Mouse (Mus musculus) ES-E14 (cell line): ENCODE measurements around the gene St3gal2. TPM values are rescaled to one million over a fixed set of nuclear protein-coding genes. Genes with fewer than 3 reads are reported as not detected.

Experiments
- DNase-seq: peaks from one replicate; pipeline ENCODE4 v3.0.0-alpha.2; 2013; ENCODE audit warnings: low read depth, low spot score
- H3K27ac ChIP-seq: 2 replicates; pipeline ENCODE4 v1.5.1; 2012; ENCODE audit warnings: low read depth, mild to moderate bottlenecking, low read length, moderate library complexity, mixed read lengths; ENCODE audit not compliant: poor library complexity, insufficient read depth, severe bottlenecking
- H3K36me3 ChIP-seq: 2 replicates; pipeline ENCODE4 v1.6.1; 2012; ENCODE audit warnings: mild to moderate bottlenecking, low read length, moderate library complexity, mixed read lengths; ENCODE audit not compliant: control insufficient read depth, poor library complexity, insufficient read depth, severe bottlenecking
- H3K4me1 ChIP-seq, 2 experiments: fragments of 150-350 bp in 1 of 2; sonication (generic) in 1 of 2; 2 replicates each; pipeline ENCODE4 v1.6.1; 2012; ENCODE audit warnings: low read length in 2 of 2, mild to moderate bottlenecking in 1 of 2, mixed read lengths in 1 of 2; ENCODE audit not compliant: control insufficient read depth in 2 of 2, insufficient read depth in 2 of 2, poor library complexity in 1 of 2
- H3K4me3 ChIP-seq, 2 experiments: fragments of 150-350 bp in 1 of 2; sonication (generic) in 1 of 2; 2 replicates each; pipeline ENCODE4 v1.5.1; 2012; ENCODE audit warnings: low read length in 2 of 2, low read depth in 1 of 2, mild to moderate bottlenecking in 1 of 2, mixed read lengths in 1 of 2; ENCODE audit not compliant: insufficient read depth in 1 of 2, poor library complexity in 1 of 2, severe bottlenecking in 1 of 2
- H3K9ac ChIP-seq: 2 replicates; pipeline ENCODE4 v1.6.1; 2012; ENCODE audit warnings: low read depth, mild to moderate bottlenecking, low read length, mixed read lengths; ENCODE audit not compliant: poor library complexity, insufficient read depth, severe bottlenecking
- H3K9me3 ChIP-seq: fragments of 150-350 bp; sonication (generic); 2 replicates; pipeline ENCODE4 v1.6.1; 2012; ENCODE audit warnings: low read depth, mild to moderate bottlenecking, low read length; ENCODE audit not compliant: control insufficient read depth, insufficient read depth
- CHD2 ChIP-seq: IDR thresholded peaks from 2 replicates; pipeline ENCODE4 v1.6.1; 2014; ENCODE audit warnings: mild to moderate bottlenecking, low read depth, low read length, inconsistent platforms
- HCFC1 ChIP-seq: IDR thresholded peaks from 2 replicates; pipeline ENCODE4 v1.6.1; 2012; ENCODE audit warnings: low read length, inconsistent platforms, borderline replicate concordance; ENCODE audit not compliant: insufficient read depth
- MAFK ChIP-seq: IDR thresholded peaks from 2 replicates; pipeline ENCODE4 v1.6.1; 2014; ENCODE audit warnings: mild to moderate bottlenecking, low read depth, low read length, inconsistent platforms; ENCODE audit not compliant: insufficient read depth
- ZC3H11A ChIP-seq: IDR thresholded peaks from 2 replicates; pipeline ENCODE4 v1.6.1; 2012; ENCODE audit warnings: low read depth, mild to moderate bottlenecking, inconsistent platforms, low read length, borderline replicate concordance
- ZNF384 ChIP-seq: IDR thresholded peaks from 2 replicates; pipeline ENCODE4 v1.6.1; 2012; ENCODE audit warnings: low read depth, low read length, inconsistent platforms
- in situ Hi-C, 2 experiments: fragments of 600-800 bp; cut with MboI; formaldehyde crosslinking; loops; one replicate each; pipeline ENCODE4 v1.15.1; 2025; ENCODE audit warnings: low sequenced_read_pairs in 2 of 2, inconsistent platforms in 1 of 2; ENCODE audit not compliant: unreplicated experiment in 2 of 2
- total RNA-seq: library from RNA; depleted of rRNA; stranded (reverse); fragments of 300-350 nt; gene quantifications from 2 replicates; pipeline ENCODE4 v1.2.3, GENCODE M21; 2012

Gene St3gal2
- total RNA-seq, 1 experiment: 12.4 TPM

GRCm38 (mm10) chr8:110894851-110895250 lies 24.9 kb upstream of the St3gal2 start:
- Histone ChIP-seq H3K9me3 (no peaks in the 10 kb centered on the region), H3K27ac (no peak overlapping the region), H3K4me3 (peak overlapping the region; percentile 3 to 6; a peak in 2 of 4 replicates), H3K36me3 (no peaks in the 10 kb centered on the region), H3K9ac (peak overlapping the region; percentile 41; the same call in 1 of the 2 replicates), H3K4me1 (peaks cover 0 to 16% of the 10 kb centered on the region in 2 experiments; a peak in 1 of 4 replicates)
- no peak for DNase-seq
- TF ChIP-seq ZNF384 (no peak), ZC3H11A (no peak), HCFC1 (no peak), MAFK (no peak), CHD2 (no peak)
- in situ Hi-C loops: no loop called here

- H3K27ac ChIP-seq: no peak overlapping the region
- no peak for TF ChIP-seq ZNF384
- no peak for TF ChIP-seq CHD2
- no peak for TF ChIP-seq HCFC1
- no peak for TF ChIP-seq ZC3H11A
- TF ChIP-seq MAFK: no peak
- H3K36me3 ChIP-seq: no peaks in the 10 kb centered on the region
- no peak overlapping the region; the same call in 1 of the 2 replicates for H3K9ac ChIP-seq
- peak overlapping the region; percentile 3 to 6; a peak in 1 of 4 replicates for H3K4me3 ChIP-seq
- peaks cover 0 to 14% of the 10 kb centered on the region in 2 experiments; a peak in 1 of 4 replicates for H3K4me1 ChIP-seq
- in situ Hi-C loops: no loop called here
- DNase-seq: no peak
- H3K9me3 ChIP-seq: no peaks in the 10 kb centered on the region
Observed at GRCm38 (mm10) chr8:110895254-110895653, 24.5 kb upstream of the St3gal2 start.

- no peak for DNase-seq
- TF ChIP-seq HCFC1 (no peak), ZC3H11A (no peak), CHD2 (no peak), ZNF384 (no peak), MAFK (no peak)
- peak overlapping the region; percentile 35; the same call in 1 of the 2 replicates for H3K9ac ChIP-seq
- no peaks in the 10 kb centered on the region for H3K9me3 ChIP-seq
- H3K27ac ChIP-seq: no peak overlapping the region
- no peaks in the 10 kb centered on the region for H3K36me3 ChIP-seq
- in situ Hi-C loops: no loop called here
- peaks cover 0 to 12% of the 10 kb centered on the region in 2 experiments; a peak in 1 of 4 replicates for H3K4me1 ChIP-seq
- H3K4me3 ChIP-seq: no peak overlapping the region
Observed at GRCm38 (mm10) chr8:110895812-110896211, 23.9 kb upstream of the St3gal2 start.

- in situ Hi-C loops: no loop called here
- peak; percentile 88 for TF ChIP-seq ZNF384
- TF ChIP-seq ZC3H11A: no peak
- H3K36me3 ChIP-seq: no peaks in the 10 kb centered on the region
Observed at GRCm38 (mm10) chr8:110897495-110897894, 22.2 kb upstream of the St3gal2 start.

GRCm38 (mm10) chr8:110901056-110901455 lies 18.7 kb upstream of the St3gal2 start:
- Histone ChIP-seq H3K4me1 (no peaks in the 10 kb centered on the region), H3K27ac (no peak overlapping the region), H3K9ac (no peak overlapping the region), H3K9me3 (no peaks in the 10 kb centered on the region), H3K36me3 (no peaks in the 10 kb centered on the region), H3K4me3 (no peak overlapping the region)
- in situ Hi-C loops: no loop called here
- TF ChIP-seq HCFC1 (no peak), ZC3H11A (no peak), CHD2 (no peak), ZNF384 (no peak), MAFK (no peak)
- no peak for DNase-seq

More at GRCm38 (mm10) chr8:110897495-110897894, 22.2 kb upstream of the St3gal2 start:
- Histone ChIP-seq H3K4me1 (peaks cover 0 to 12% of the 10 kb centered on the region in 2 experiments; a peak in 1 of 4 replicates), H3K9me3 (no peaks in the 10 kb centered on the region), H3K9ac (no peak overlapping the region), H3K27ac (no peak overlapping the region), H3K4me3 (no peak overlapping the region)
- DNase-seq: no peak
